Mouse (Mus musculus) bone marrow, adult 2 months (tissue): ENCODE results near the gene Gm11168. TPM values are rescaled to one million over a fixed set of nuclear protein-coding genes. Genes with fewer than 3 reads are reported as not detected.
"Not testable (repeated sequence)": the region's sequence is repeated elsewhere in the genome, so short reads cannot be mapped to it uniquely, and the experiment has no call there.

Experiments used
- H3K27ac ChIP-seq: fragments of 200-500 bp; 2 replicates; pipeline ENCODE4 v1.5.1; 2012; ENCODE audit warnings: low read depth, mild to moderate bottlenecking, control low read depth, inconsistent platforms, low read length; ENCODE audit not compliant: control insufficient read depth, poor library complexity, insufficient read depth
- H3K4me1 ChIP-seq: fragments of 200-500 bp; 2 replicates; pipeline ENCODE4 v1.6.1; 2011; ENCODE audit warnings: low read length; ENCODE audit not compliant: control insufficient read depth, insufficient read depth
- H3K4me3 ChIP-seq: fragments of 200-500 bp; replicated peaks from 2 replicates; pipeline ENCODE3; 2011; ENCODE audit warnings: mild to moderate bottlenecking, low read depth, low read length, control low read depth; ENCODE audit not compliant: control insufficient read depth
- WGBS: fragments of 180-500 bp; shearing (Covaris S2); methylation state at CpG from one replicate; pipeline ENCODE4 v1.1.7; 2018; 5-methylcytosine and 5-hydroxymethylcytosine counted together
- polyA plus RNA-seq: library from polyadenylated mRNA; stranded (reverse); fragments of >200 nt; gene quantifications from 2 replicates; pipeline ENCODE4 v1.2.4, GENCODE M21; 2011; ENCODE audit warnings: low replicate concordance; ENCODE audit not compliant: missing spikeins, insufficient read depth, insufficient read length

Gene Gm11168
- polyA plus RNA-seq, 1 experiment, result 256 TPM

GRCm38 (mm10) chr9:3018944-3019343 is 15.8 kb downstream of the Gm11168 start:
- WGBS, result 63% methylated on average over 9 of the region's 9 CpGs
- H3K4me3 ChIP-seq, H3K4me1 ChIP-seq, H3K27ac ChIP-seq: not testable (repeated sequence)

GRCm38 (mm10) chr9:3019835-3020727 is 16.9 kb downstream of the Gm11168 start:
- H3K4me1 ChIP-seq, H3K4me3 ChIP-seq, H3K27ac ChIP-seq: not testable (repeated sequence)
- 74% methylated on average over 17 of the region's 19 CpGs for WGBS

GRCm38 (mm10) chr9:3022316-3023008 is 19.3 kb downstream of the Gm11168 start:
- H3K27ac ChIP-seq, result not testable (repeated sequence)
- 68% methylated on average over 11 of the region's 13 CpGs for WGBS

GRCm38 (mm10) chr9:3023312-3023984 is 20.3 kb downstream of the Gm11168 start, which contains the start of gene Gm10718:
Gm10718 (plus strand) TSS chr9:3023547.
- H3K27ac ChIP-seq, H3K4me1 ChIP-seq, H3K4me3 ChIP-seq: not testable (repeated sequence)
- 69% methylated on average over 12 of the region's 13 CpGs for WGBS

More at GRCm38 (mm10) chr9:3022316-3023008, 19.3 kb downstream of the Gm11168 start:
- not testable (repeated sequence) for H3K4me1 ChIP-seq, H3K4me3 ChIP-seq

GRCm38 (mm10) chr9:3023985-3024648 is 21.0 kb downstream of the Gm11168 start:
- not testable (repeated sequence) for H3K4me1 ChIP-seq, H3K27ac ChIP-seq, H3K4me3 ChIP-seq
- 73% methylated on average over 16 of the region's 16 CpGs for WGBS

GRCm38 (mm10) chr9:3024912-3025467 is 21.8 kb downstream of the Gm11168 start, which contains the start of gene Gm10717:
Gm10717 (plus strand) TSS chr9:3025417.
- H3K4me1 ChIP-seq, result not testable (repeated sequence)
- 64% methylated on average over 12 of the region's 12 CpGs for WGBS

GRCm38 (mm10) chr9:3025653-3026052 is 22.5 kb downstream of the Gm11168 start:
- WGBS, result 69% methylated on average over 5 of the region's 6 CpGs
- H3K4me3 ChIP-seq, H3K27ac ChIP-seq, H3K4me1 ChIP-seq: not testable (repeated sequence)

More at GRCm38 (mm10) chr9:3024912-3025467, 21.8 kb downstream of the Gm11168 start, which contains the start of gene Gm10717:
- not testable (repeated sequence) for H3K4me3 ChIP-seq, H3K27ac ChIP-seq

GRCm38 (mm10) chr9:3026136-3026535 is 23.0 kb downstream of the Gm11168 start:
- H3K4me3 ChIP-seq, H3K4me1 ChIP-seq, H3K27ac ChIP-seq: not testable (repeated sequence)
- WGBS, result 71% methylated on average over 5 of the region's 5 CpGs

- not testable (repeated sequence) for H3K27ac ChIP-seq, H3K4me3 ChIP-seq, H3K4me1 ChIP-seq
- 63% methylated on average over 9 of the region's 9 CpGs for WGBS
Observed at GRCm38 (mm10) chr9:3026741-3027140, 23.6 kb downstream of the Gm11168 start.

- H3K27ac ChIP-seq, H3K4me1 ChIP-seq, H3K4me3 ChIP-seq: not testable (repeated sequence)
- WGBS, result 64% methylated on average over 9 of the region's 9 CpGs
Observed at GRCm38 (mm10) chr9:3027200-3027599, 24.1 kb downstream of the Gm11168 start.

- WGBS, result 59% methylated on average over 14 of the region's 16 CpGs
- H3K4me3 ChIP-seq, result not testable (repeated sequence)
Observed at GRCm38 (mm10) chr9:3029276-3030000, 26.3 kb downstream of the Gm11168 start.

More at GRCm38 (mm10) chr9:3029276-3030000, 26.3 kb downstream of the Gm11168 start:
- not testable (repeated sequence) for H3K27ac ChIP-seq, H3K4me1 ChIP-seq
